Mouse (Mus musculus): ENCODE measurements around the gene Gm11444.

DNA sequence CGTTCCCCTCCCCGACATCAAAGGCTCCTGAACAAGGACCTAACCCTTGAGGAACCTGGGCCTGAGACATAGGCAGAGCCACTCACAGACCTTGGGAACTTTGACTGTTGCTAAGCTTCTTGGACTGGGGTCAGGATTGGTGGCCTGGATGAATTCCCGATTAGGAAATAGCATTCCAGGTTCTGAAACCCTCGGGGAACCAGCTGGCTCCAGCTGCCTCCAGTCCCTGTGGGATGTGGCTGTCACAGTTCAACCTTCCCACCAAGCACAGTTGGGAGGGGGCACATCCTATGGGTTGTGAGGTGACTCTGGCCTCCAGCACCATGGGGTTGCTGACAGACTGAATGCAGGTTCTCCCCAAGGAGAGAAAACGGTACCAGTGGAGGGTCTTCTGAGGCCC is 4.2 kb downstream of the Gm11444 start:
- TF ChIP-seq CTCF (IDR thresholded peaks at IDR 0.05; ENCODE audit: control insufficient read depth, insufficient read depth, insufficient replicate concordance, low read depth, low read length), result no peak
- TF ChIP-seq POLR2A (IDR thresholded peaks at IDR 0.05; ENCODE audit: control insufficient read depth, low read depth, low read length), result no peak

Data from testis, adult 2 months (tissue).